Mouse (Mus musculus): ENCODE results near the gene Nrap. TPM values are rescaled to one million over a fixed set of nuclear protein-coding genes. Genes with fewer than 3 reads are reported as not detected.

Gene Nrap
- polyA plus RNA-seq, 3 experiments from 2014 or later: not detected

GRCm38 (mm10) chr19:56396227-56396626, 6.4 kb upstream of the Nrap start:
- peak; percentile 19 for ATAC-seq

GRCm38 (mm10) chr19:56395183-56395935, 5.5 kb upstream of the Nrap start:
- no peak for ATAC-seq

GRCm38 (mm10) chr19:56393311-56393866, 3.6 kb upstream of the Nrap start:
- ATAC-seq: no peak

- ATAC-seq: no peak
Measured at GRCm38 (mm10) chr19:56391307-56392046, 1.6 kb upstream of the Nrap start.

GRCm38 (mm10) chr19:56389176-56389575, 661 bp downstream of the Nrap start:
- no peak for ATAC-seq

- ATAC-seq: no peak
Measured at GRCm38 (mm10) chr19:56387726-56388302, 2.0 kb downstream of the Nrap start.

GRCm38 (mm10) chr19:56386095-56386494, 3.7 kb downstream of the Nrap start:
- no peak for ATAC-seq

GRCm38 (mm10) chr19:56385546-56385945, 4.3 kb downstream of the Nrap start:
- no peak for ATAC-seq

- ATAC-seq: no peak
Measured at GRCm38 (mm10) chr19:56381407-56381806, 8.4 kb downstream of the Nrap start.

- ATAC-seq: no peak
Measured at GRCm38 (mm10) chr19:56380341-56380740, 9.5 kb downstream of the Nrap start.

GRCm38 (mm10) chr19:56378554-56379172, 11.2 kb downstream of the Nrap start:
- no peak for ATAC-seq

GRCm38 (mm10) chr19:56378007-56378406, 11.8 kb downstream of the Nrap start:
- ATAC-seq: no peak

GRCm38 (mm10) chr19:56374011-56374410, 15.8 kb downstream of the Nrap start:
- no peak for ATAC-seq

GRCm38 (mm10) chr19:56373246-56373645, 16.6 kb downstream of the Nrap start:
- ATAC-seq: no peak

- ATAC-seq: no peak
Measured at GRCm38 (mm10) chr19:56372226-56372625, 17.6 kb downstream of the Nrap start.

- ATAC-seq: no peak
Measured at GRCm38 (mm10) chr19:56370389-56371150, 19.3 kb downstream of the Nrap start.

GRCm38 (mm10) chr19:56368912-56369311, 20.9 kb downstream of the Nrap start:
- no peak for ATAC-seq

GRCm38 (mm10) chr19:56367778-56368177, 22.1 kb downstream of the Nrap start:
- no peak for ATAC-seq

GRCm38 (mm10) chr19:56366625-56367024, 23.2 kb downstream of the Nrap start:
- no peak for ATAC-seq

GRCm38 (mm10) chr19:56366168-56366567, 23.7 kb downstream of the Nrap start:
- ATAC-seq: no peak

- no peak for ATAC-seq
Measured at GRCm38 (mm10) chr19:56364563-56364962, 25.3 kb downstream of the Nrap start.
